Mouse (Mus musculus): ENCODE measurements around the gene Arhgap22.

Gene Arhgap22

GRCm38 (mm10) chr14:33329297-33329805, 115.5 kb downstream of the Arhgap22 start:
- DNase-seq (ENCODE audit: low read depth, low spot score) = no peak

- no peak for DNase-seq (ENCODE audit: low read depth, low spot score)
Measured at GRCm38 (mm10) chr14:33330986-33331385, 117.2 kb downstream of the Arhgap22 start.

- no peak for DNase-seq (ENCODE audit: low read depth, low spot score)
Measured at GRCm38 (mm10) chr14:33331627-33332026, 117.8 kb downstream of the Arhgap22 start.

- DNase-seq (ENCODE audit: low read depth, low spot score) = no peak
Measured at GRCm38 (mm10) chr14:33333833-33334232, 120.0 kb downstream of the Arhgap22 start.

- no peak for DNase-seq (ENCODE audit: low read depth, low spot score)
Measured at GRCm38 (mm10) chr14:33334402-33334801, 120.6 kb downstream of the Arhgap22 start.

GRCm38 (mm10) chr14:33335733-33336132, 121.9 kb downstream of the Arhgap22 start:
- no peak for DNase-seq (ENCODE audit: low read depth, low spot score)

- DNase-seq (ENCODE audit: low read depth, low spot score) = no peak
Measured at GRCm38 (mm10) chr14:33338684-33339083, 124.9 kb downstream of the Arhgap22 start.

- no peak for DNase-seq (ENCODE audit: low read depth, low spot score)
Measured at GRCm38 (mm10) chr14:33343131-33343725, 129.4 kb downstream of the Arhgap22 start.

GRCm38 (mm10) chr14:33346546-33346945, 132.7 kb downstream of the Arhgap22 start:
- no peak for DNase-seq (ENCODE audit: low read depth, low spot score)

GRCm38 (mm10) chr14:33347738-33348137, 133.9 kb downstream of the Arhgap22 start:
- no peak for DNase-seq (ENCODE audit: low read depth, low spot score)

GRCm38 (mm10) chr14:33348146-33348545, 134.3 kb downstream of the Arhgap22 start:
- DNase-seq (ENCODE audit: low read depth, low spot score) = no peak

- DNase-seq (ENCODE audit: low read depth, low spot score) = no peak
Measured at GRCm38 (mm10) chr14:33351019-33351418, 137.2 kb downstream of the Arhgap22 start.

- no peak for DNase-seq (ENCODE audit: low read depth, low spot score)
Measured at GRCm38 (mm10) chr14:33351984-33352722, 138.3 kb downstream of the Arhgap22 start.

- DNase-seq (ENCODE audit: low read depth, low spot score) = no peak
Measured at GRCm38 (mm10) chr14:33352890-33353289, 139.1 kb downstream of the Arhgap22 start.

GRCm38 (mm10) chr14:33355276-33355675, 141.4 kb downstream of the Arhgap22 start:
- DNase-seq (ENCODE audit: low read depth, low spot score) = no peak

GRCm38 (mm10) chr14:33357600-33358368, 144.0 kb downstream of the Arhgap22 start:
- DNase-seq (ENCODE audit: low read depth, low spot score) = no peak

- no peak for DNase-seq (ENCODE audit: low read depth, low spot score)
Measured at GRCm38 (mm10) chr14:33358891-33359290, 145.1 kb downstream of the Arhgap22 start.

GRCm38 (mm10) chr14:33361546-33361945, 147.7 kb downstream of the Arhgap22 start:
- no peak for DNase-seq (ENCODE audit: low read depth, low spot score)

- DNase-seq (ENCODE audit: low read depth, low spot score) = no peak
Measured at GRCm38 (mm10) chr14:33362122-33362521, 148.3 kb downstream of the Arhgap22 start.

- DNase-seq (ENCODE audit: low read depth, low spot score) = no peak
Measured at GRCm38 (mm10) chr14:33362807-33363206, 149.0 kb downstream of the Arhgap22 start.

- DNase-seq (ENCODE audit: low read depth, low spot score) = no peak
Measured at GRCm38 (mm10) chr14:33363611-33364010, 149.8 kb downstream of the Arhgap22 start.

- DNase-seq (ENCODE audit: low read depth, low spot score) = no peak
Measured at GRCm38 (mm10) chr14:33364061-33364460, 150.2 kb downstream of the Arhgap22 start.
